Mouse (Mus musculus) C2C12 (cell line): Measurements from ENCODE around the gene Olfr1510.

Experiments
- CEBPB ChIP-seq: IDR thresholded peaks from one replicate; pipeline ENCODE4 v1.6.1; 2011; ENCODE audit warnings: low read depth, mild to moderate bottlenecking, control low read depth, moderate library complexity
- CTCF ChIP-seq: IDR thresholded peaks from one replicate; pipeline ENCODE4 v1.5.1; 2011; ENCODE audit not compliant: control insufficient read depth, insufficient read depth, insufficient read length
- FOSL1 ChIP-seq: IDR thresholded peaks from one replicate; pipeline ENCODE4 v1.8.0; 2011; ENCODE audit warnings: mild to moderate bottlenecking, low read length; ENCODE audit not compliant: poor library complexity, insufficient read depth, severe bottlenecking
- MAX ChIP-seq: IDR thresholded peaks from one replicate; pipeline ENCODE4 v1.6.1; 2011; ENCODE audit warnings: mild to moderate bottlenecking, control low read depth
- MYOD1 ChIP-seq: IDR thresholded peaks from one replicate; pipeline ENCODE4 v1.6.1; 2011; ENCODE audit warnings: low read depth; ENCODE audit not compliant: control insufficient read depth, insufficient read length
- MYOG ChIP-seq: IDR thresholded peaks from one replicate; pipeline ENCODE4 v1.6.1; 2011; ENCODE audit not compliant: control insufficient read depth, insufficient read length; ENCODE audit errors: extremely low read depth
- USF1 ChIP-seq: IDR thresholded peaks from one replicate; pipeline ENCODE4 v1.6.1; 2011; ENCODE audit warnings: low read depth, mild to moderate bottlenecking, control low read depth, moderate library complexity

DNA sequence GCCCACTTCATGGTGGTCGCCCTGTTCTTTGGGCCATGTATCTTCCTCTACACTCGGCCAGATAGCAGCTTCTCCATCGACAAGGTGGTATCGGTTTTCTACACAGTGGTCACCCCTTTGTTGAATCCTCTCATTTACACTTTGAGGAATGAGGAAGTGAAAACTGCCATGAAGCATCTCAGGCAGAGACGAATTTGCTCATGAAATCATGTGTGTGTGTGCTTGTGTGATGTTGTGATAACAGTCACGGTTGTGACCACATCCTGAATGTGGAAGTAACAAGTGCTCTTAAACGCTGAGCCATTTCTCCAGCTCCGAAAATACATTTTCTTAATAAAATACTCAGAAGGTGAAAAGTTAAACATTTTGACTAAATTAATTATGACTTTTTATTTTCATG is 37.0 kb upstream of the Olfr1510 start:
- no peak for TF ChIP-seq CTCF
- no peak for TF ChIP-seq MYOD1
- no peak for TF ChIP-seq CEBPB
- TF ChIP-seq USF1: no peak
- no peak for TF ChIP-seq MAX
- TF ChIP-seq FOSL1: no peak
- no peak for TF ChIP-seq MYOG
